Mouse (Mus musculus): Measurements from ENCODE around the gene Faah.

The Faah gene

DNA sequence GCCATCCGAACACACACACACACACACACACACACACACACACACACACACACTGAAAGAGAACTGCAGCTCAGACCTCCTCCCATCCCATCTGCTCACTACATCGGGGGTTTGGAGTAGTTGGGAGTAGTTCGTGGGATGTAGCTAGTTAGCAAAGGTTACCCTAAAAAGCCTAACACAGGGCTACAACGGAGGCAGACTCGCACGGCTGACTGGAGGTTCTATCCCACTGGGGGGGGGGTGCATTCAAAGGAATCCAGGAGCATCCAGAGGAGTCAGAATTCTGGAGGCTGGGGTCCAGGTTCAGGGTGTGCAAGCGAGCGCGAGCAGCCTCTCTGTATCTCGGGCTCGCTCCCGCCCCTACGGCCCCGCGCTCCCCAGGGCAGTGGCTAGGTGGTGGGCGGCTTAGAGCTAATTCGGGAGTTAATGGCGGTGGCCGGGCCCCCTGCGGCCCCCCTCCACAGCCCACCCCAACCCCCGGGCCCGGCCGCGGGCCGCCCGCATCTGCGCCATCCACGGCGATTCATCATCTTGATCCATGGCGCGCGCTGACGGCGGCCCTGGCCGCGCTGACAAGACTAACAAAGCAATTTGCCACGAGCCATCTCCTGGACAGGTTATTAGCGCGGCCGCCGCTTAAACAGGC, 73.9 kb downstream of the Faah start:
- DNase-seq (ENCODE audit: low spot score): no peak

DNA sequence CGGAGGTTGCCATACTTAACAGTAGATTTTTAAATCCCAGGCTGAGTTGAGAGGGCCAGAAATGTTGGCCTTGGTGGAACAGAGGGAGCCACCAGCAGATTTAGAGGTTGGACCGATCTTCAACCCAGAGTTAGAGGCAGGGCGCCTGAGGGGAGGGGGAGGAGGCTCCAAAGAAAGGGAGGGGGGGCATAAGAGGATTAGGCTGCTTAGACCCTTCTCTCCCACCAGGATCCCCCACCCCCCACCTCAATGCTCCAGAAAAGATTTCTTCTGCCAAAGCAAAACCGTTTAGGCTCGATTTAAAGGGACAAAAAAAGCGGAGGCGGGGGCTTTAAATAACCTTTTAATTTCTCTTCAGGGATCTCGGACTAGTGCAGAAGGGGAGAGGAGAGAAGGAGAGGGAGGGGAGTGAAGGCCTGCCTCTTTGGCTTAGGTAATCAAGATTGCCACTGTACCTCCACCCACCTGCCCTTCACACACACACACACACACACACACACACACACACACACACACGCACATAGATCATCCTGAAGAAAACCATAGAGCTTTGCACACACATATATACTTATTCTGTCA, 76.4 kb downstream of the Faah start:
- no peak for DNase-seq (ENCODE audit: low spot score)

DNA sequence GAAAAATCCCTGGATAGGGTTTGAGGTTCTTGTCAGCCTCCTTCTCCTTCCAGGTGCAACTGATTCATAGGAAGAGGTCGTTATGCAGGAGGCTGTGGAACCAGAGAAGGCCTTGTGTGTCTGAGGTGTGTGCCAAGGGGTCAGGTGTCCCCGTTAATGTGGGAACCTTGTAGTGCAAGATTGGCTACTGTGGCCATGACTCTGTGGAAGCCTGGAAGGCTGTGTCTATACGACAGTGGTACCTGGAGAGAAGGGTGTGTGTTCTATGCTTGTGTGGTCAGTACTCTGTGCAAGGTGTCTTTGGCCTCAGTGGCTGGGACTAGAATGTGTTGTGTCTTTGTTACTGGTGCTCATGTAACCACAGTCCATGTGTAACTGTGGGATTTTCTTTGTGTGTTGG, 77.0 kb downstream of the Faah start:
- DNase-seq (ENCODE audit: low spot score): no peak

DNA sequence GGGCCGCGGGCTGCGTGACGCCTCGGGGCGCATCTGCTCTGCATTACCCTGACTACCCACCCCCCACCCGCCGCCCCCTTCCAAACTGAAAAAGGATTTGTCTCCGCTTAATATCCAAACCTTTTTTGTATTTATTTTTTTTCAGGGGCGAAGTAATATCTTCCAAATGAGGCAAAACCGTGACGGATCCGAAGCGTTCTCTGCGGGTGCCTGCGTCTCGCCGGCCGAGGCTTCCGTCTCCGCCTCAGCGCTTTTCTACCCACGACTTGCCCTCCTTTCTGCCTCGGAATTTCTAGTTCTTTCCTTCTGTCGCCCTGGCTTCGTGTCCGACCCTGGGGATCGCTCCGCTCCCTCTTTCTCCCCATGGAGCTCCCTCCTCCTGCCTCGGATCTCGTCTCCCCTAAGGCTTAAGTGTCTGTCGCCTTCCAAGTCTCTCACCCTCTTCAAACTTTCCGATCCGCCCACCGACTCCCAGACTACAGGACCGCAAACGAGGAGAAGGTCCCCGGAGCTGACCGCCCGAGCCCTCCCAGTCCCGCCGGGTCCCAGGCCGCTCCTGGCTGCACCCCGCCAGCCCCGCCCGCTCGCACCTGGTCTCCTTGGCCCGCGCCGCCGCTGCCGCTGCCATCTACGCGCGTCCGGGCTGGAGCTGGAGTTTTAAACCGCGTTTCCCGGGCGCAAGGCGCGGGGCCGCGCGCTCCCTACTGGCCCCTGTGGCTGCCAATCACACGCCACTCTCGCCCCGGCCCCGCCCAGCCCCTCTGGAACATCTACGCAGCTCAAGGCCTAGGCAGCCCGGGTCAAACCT, 78.2 kb downstream of the Faah start, which contains the start of gene Dmbx1:
Dmbx1 (minus strand) TSS at position 632 of the 808 bp plus-strand sequence.
- peak; percentile 56 for DNase-seq (ENCODE audit: low spot score)

DNA sequence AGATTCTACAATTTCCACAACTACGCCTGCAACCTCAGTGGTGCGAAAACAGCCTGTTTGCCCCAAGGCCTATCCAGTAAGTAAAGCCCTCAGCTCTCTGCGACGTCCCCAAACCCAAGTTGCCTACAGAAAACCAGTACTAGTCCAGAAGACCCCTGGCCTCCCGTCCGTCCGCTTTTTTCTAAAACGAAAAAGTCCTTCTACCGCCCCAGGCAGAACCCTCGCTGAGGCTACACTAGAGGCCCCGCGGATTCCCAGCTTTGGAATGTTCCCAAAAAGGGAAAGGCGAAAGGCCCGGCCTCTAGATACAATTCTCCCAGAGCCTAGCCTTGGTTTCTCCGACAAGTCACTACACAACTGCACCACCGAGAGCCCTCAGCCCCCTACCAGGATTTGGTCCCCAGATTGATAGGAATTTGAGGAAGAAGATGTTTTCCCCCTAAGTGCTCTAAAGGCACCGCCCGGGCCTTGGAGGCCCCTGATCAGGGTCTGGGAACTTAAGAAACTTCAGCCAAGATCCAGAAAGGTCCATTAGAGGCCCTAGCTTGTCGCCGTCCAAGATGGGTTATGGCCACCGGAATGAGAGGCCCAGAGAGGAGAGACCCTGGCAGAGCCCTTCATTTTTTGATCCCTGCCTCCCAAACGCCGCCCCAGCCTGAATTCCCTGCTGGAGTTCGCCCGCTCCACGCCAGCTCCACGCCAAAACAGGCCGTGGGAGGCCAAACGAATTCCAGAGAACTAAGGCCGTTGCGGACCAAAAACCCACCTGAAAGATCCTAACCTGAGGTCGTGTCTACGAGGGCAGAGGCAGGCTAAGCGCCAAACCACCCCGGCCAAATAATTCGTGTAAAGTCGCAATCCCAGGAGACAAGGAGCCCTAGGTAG, 79.2 kb downstream of the Faah start:
- no peak for DNase-seq (ENCODE audit: low spot score)

DNA sequence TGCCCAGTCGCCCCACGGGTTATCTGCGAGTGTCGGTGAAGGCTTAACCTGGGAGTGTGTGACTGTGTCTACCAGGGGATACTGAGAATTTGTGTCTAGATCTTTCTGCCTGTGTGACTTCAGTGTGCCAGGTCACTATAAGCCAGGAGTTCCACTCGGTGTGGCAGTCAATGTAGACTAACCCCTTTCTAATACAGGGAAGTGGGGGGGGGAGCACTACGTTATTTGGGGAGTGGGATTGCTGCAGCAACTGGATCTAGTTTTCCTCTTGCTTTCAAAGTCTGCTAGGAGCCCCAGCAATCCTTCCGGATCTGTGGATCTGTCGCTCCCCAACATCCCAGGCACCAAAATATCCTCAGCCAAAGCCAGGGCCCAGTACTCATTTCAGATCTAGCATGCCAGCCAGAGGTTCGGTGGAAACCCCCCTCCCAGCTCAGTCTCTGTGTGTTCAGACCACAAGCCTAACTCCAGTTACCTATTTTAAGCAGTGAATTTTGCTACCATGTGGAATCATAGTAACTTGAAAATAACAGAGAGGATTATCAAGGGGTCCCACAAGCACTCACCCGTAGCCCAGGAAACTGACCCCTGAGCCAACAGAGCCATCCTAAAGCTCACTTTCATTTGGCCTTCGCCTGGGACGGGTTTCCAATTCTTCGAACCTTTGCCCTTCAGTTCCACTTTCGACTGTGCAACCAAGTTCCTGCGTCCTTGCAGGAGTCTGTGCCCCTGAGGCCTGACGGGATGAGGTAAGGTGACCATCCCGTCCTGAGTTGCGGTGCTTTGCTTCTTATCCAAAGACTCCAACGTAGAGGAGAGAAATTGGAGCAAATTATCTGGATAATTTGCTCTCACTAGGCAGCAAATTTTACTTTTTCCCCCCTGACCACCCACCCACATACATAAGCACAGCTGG, 80.4 kb downstream of the Faah start:
- no peak for DNase-seq (ENCODE audit: low spot score)

DNA sequence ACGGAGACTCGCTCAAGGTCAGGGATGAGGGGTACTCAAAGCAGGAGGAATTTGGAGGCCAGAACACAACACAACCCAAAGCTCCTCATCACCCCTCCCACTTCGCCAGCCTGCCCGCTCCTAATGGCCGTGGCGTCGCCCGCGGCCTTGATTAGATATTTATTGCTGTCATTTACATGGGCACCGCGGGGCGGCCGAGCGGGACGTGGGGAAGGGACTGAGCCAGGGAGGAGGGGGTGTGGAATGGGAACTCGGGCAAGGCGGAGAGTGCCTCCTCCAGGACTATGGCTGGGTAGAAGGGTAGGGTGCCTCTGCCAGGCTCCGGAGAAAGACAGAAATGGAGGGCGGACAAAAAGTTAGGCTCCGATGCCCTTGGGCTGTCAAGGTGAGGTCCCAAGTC, 81.1 kb downstream of the Faah start:
- DNase-seq (ENCODE audit: low spot score): no peak

DNA sequence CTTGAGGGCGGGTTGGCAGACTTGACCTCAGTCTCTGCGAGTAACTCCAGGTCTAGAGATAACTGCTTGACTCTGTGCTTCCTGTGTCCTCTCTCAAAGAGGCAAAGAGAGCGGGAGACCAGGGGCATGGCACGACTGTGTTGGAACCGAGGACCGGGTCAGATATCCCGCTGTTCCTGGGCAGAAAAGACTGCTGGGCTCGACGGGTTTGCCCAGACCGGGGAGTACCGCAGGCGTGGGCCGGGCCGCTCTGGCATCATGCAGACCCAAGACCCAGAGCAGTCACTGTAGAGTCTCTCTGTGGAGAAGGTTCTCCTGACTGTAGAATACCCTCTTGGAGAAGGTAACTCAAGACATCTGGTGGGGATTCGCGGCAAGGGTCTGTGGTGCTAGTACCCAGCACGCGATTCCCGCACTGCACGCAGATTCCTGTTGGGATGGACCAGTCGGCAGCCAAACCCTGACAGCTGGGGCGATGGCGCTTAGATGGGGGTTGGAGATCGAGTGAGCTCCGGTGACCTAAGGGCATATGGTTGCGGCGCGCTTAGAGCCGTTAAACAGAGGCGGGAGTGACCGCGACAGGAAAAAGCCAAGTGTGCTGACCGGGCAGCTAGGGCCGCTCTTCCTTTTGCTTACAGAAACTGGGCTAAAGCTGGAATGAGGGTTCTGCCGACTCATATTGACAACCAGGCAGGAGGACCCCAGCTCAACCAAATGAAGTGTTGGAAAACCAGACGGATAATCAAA, 81.7 kb downstream of the Faah start:
- no peak for DNase-seq (ENCODE audit: low spot score)

DNA sequence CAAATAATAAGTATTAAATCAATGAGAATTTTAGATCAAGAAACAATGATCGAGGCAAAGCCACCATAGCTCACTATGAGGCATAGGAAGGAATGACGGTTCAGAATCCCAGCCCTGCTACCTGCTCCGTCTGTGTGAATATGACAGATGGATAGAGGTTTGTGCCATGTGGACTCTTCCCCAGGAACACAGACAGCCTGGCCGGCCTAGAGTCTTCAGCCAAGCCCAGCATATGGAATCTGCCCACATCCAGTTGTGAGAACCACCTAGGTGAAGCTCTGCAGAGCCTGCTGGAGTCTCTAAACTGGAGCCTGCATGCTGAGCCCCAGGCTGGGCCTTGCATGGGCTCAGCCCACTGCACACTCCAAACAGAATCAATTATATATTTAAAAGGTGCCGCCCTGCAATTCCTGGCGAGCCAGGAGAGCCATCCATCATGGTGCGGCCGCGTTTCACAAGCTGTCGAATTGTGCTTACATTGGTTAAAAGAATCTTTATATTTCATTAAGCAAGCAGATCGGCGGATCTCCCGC, 86.1 kb downstream of the Faah start:
- DNase-seq (ENCODE audit: low spot score): no peak

DNA sequence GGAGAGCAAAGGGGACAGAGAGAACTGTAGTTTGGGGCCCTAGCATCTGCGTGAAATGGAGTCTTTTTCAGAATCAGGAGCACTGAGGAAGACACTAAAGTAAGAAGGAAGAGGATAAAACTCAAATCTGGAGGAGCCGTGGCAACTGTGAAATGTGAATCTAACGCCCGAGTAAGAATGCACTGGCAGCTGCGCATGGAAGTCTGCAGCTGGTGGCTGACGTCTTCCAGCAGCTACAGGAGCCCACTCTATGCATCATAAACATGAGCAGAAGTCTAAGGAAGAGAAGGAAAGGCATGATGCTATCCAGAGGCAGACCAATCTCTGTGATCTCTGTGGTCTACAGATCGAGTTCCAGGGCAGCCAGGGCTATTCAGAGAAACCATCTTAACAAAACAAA, 90.1 kb downstream of the Faah start:
- no peak for DNase-seq (ENCODE audit: low spot score)

DNA sequence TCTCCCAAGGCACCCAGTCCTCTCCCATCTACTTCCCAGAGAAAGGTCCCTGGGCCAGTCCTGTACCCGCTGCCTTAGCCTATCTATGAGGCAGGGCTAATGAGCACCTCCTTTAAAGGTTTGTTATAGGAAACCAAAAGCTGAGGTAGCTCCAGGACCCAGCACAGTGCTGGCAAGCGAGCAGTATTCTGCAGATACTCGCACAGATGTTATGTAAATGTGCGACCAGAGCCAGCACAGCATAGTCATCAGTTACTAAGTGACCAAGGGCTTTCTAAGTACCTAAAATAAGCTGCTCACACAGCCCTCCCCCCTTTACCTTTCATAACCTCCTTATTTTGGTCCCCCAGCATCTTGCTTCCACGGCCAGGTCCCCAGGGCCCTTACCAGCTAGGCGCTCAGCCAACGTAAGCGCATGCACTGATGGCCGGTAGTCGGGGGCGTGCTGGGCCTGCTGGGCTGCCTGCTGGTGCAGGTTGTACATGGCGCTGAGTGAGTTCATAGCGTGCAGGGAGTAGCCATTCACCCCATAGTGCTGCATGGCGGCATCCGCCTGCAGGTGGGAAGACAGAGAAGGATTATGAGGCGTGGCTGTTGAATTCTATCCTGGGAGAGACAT, 94.4 kb downstream of the Faah start:
- no peak for DNase-seq (ENCODE audit: low spot score)

DNA sequence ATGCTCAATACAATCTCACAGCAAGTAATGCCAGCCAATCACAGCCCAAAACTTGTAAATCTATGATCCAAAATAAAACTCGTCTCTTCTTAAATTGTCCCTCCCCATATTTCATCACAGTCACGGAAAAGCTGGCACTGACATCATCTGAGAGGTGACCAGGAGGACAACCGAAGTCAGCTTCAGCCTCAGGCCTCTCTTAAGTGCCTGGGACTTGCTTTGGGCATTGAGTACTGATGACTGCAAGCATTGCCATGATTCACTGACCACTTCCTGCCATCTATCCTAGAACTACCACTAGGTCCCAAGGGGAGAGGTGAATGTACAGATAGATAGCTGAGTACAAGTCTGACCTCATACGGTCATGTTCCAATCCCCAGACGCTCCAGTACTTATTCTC, 95.0 kb downstream of the Faah start:
- DNase-seq (ENCODE audit: low spot score): no peak

DNA sequence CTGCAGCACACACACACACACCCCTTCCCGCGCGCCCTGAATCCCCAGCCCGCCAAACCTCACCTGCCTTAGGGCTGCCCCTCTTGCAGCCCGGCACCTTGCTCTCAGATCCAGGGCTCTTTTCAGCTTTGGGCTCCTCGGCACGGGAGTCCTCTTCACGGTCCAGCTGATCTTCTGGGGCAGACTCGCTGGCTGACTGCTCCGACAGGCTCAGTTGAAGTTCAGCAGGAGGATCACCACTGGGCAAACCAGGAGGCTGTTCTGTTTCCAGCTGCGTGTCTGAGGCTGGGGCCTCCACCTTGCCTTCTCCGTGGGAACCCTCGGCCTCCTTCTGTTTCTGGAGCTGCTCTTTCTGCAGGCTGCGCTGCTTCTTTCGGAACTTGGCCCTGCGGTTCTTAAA, 97.8 kb downstream of the Faah start:
- DNase-seq (ENCODE audit: low spot score): no peak

Measured in testis, postnatal 14 days (tissue).